8 mouse cellular contexts compared by ENCODE assay signal in genomic region chrX:20798797-20799147, GRCm38 (mm10). TPM values are rescaled to one million over a fixed set of nuclear protein-coding genes. Genes with fewer than 3 reads are reported as not detected.
A peak's percentile ranks its signal among the peaks of the same experiment; 100 is the strongest.
DNase-seq lines count a peak whose midpoint lies in the region; ATAC-seq lines count a peak whose summit lies in the region.

No protein-coding gene starts in this region.

- H3K4me3 ChIP-seq in kidney, embryonic 16.5 days (ENCODE audit: low read length): peak overlapping the region; percentile 50
- H3K4me3 ChIP-seq in embryonic facial prominence, embryonic 10.5 days: peak overlapping the region; percentile 60
- peak overlapping the region; percentile 42 for H3K4me3 ChIP-seq in hindbrain, embryonic 14.5 days (replicated peaks; ENCODE audit: low read length)
- H3K4me3 ChIP-seq in midbrain, embryonic 12.5 days: peak overlapping the region; percentile 49

- no peak for ATAC-seq in kidney, embryonic 16.5 days (ENCODE audit: low FRiP score, low TSS enrichment)
- peak; percentile 22; the same call in 1 of the 2 replicates for ATAC-seq in hindbrain, embryonic 14.5 days (ENCODE audit: low FRiP score)
- peak; percentile 38 for ATAC-seq in midbrain, embryonic 12.5 days (ENCODE audit: low FRiP score, low read depth)

- H3K4me2 ChIP-seq in kidney, embryonic 16.5 days (replicated peaks; ENCODE audit: low read depth, low read length): peak overlapping the region; percentile 54
- H3K4me2 ChIP-seq in hindbrain, embryonic 14.5 days (replicated peaks): peak overlapping the region; percentile 54
- peak overlapping the region; percentile 52 for H3K4me2 ChIP-seq in midbrain, embryonic 12.5 days (replicated peaks)

- H3K36me3 ChIP-seq in kidney, embryonic 16.5 days (ENCODE audit: insufficient read depth, low read length): no peaks in the 10 kb centered on the region
- 0 out of 2 replicates have a peak, but pooled peaks cover 3% of the 10 kb centered on the region for H3K36me3 ChIP-seq in embryonic facial prominence, embryonic 10.5 days (replicated peaks)
- H3K36me3 ChIP-seq in hindbrain, embryonic 14.5 days (replicated peaks; ENCODE audit: control insufficient read depth, insufficient read depth): no peaks in the 10 kb centered on the region
- no peaks in the 10 kb centered on the region for H3K36me3 ChIP-seq in midbrain, embryonic 12.5 days

- peak overlapping the region; percentile 77 for H3K9ac ChIP-seq in kidney, embryonic 16.5 days (replicated peaks; ENCODE audit: low read length)
- peak overlapping the region; percentile 77 for H3K9ac ChIP-seq in hindbrain, embryonic 14.5 days
- H3K9ac ChIP-seq in midbrain, embryonic 12.5 days (replicated peaks): peak overlapping the region; percentile 60; the same call in 1 of the 2 replicates

- H3K27ac ChIP-seq in kidney, embryonic 16.5 days (ENCODE audit: low read length): peak overlapping the region; percentile 93
- H3K27ac ChIP-seq in embryonic facial prominence, embryonic 10.5 days (replicated peaks): peak overlapping the region; percentile 88
- peak overlapping the region; percentile 96 for H3K27ac ChIP-seq in hindbrain, embryonic 14.5 days
- peak overlapping the region; percentile 90 for H3K27ac ChIP-seq in midbrain, embryonic 12.5 days (replicated peaks)

- H3K9me3 ChIP-seq in kidney, embryonic 16.5 days (ENCODE audit: low read length): no peaks in the 10 kb centered on the region
- no peaks in the 10 kb centered on the region for H3K9me3 ChIP-seq in embryonic facial prominence, embryonic 10.5 days
- H3K9me3 ChIP-seq in hindbrain, embryonic 14.5 days (ENCODE audit: control insufficient read depth, low read length): no peaks in the 10 kb centered on the region
- no peaks in the 10 kb centered on the region for H3K9me3 ChIP-seq in midbrain, embryonic 12.5 days

- DNase-seq in kidney, postnatal 14 days: no peak
- no peak for DNase-seq in embryonic facial prominence, embryonic 10.5 days (ENCODE audit: low spot score)
- no peak for DNase-seq in hindbrain, embryonic 14.5 days (ENCODE audit: low spot score)
- DNase-seq in ovary, adult 18-20 months (ENCODE audit: low spot score): no peak
- DNase-seq in right cerebral cortex, postnatal 4 days: no peak
- DNase-seq in gastrocnemius, postnatal 4 days (ENCODE audit: low spot score in 2 of 2): no peak

- H3K4me1 ChIP-seq in kidney, embryonic 16.5 days (ENCODE audit: insufficient read depth, low read length): no peaks in the 10 kb centered on the region
- no peaks in the 10 kb centered on the region for H3K4me1 ChIP-seq in embryonic facial prominence, embryonic 10.5 days
- H3K4me1 ChIP-seq in hindbrain, embryonic 14.5 days (replicated peaks; ENCODE audit: control insufficient read depth, insufficient read depth, low read length): no peaks in the 10 kb centered on the region
- no peaks in the 10 kb centered on the region for H3K4me1 ChIP-seq in midbrain, embryonic 12.5 days

- 27% methylated on average over 7 of the region's 7 CpGs for WGBS in kidney, embryonic 16.5 days
- WGBS in embryonic facial prominence, embryonic 10.5 days: 25% methylated on average over 7 of the region's 7 CpGs
- 20% methylated on average over 7 of the region's 7 CpGs for WGBS in hindbrain, embryonic 14.5 days
- 32% methylated on average over 7 of the region's 7 CpGs for WGBS in midbrain, embryonic 12.5 days

- H3K27me3 ChIP-seq in kidney, embryonic 16.5 days (ENCODE audit: insufficient read depth, low read length): no peaks in the 10 kb centered on the region
- no peaks in the 10 kb centered on the region for H3K27me3 ChIP-seq in embryonic facial prominence, embryonic 10.5 days (replicated peaks; ENCODE audit: low read depth, poor library complexity, severe bottlenecking)
- no peaks in the 10 kb centered on the region for H3K27me3 ChIP-seq in hindbrain, embryonic 14.5 days (ENCODE audit: control insufficient read depth, insufficient read depth, low read length)
- no peaks in the 10 kb centered on the region for H3K27me3 ChIP-seq in midbrain, embryonic 12.5 days

RNA-seq across cellular contexts. Expression of gene Araf, which starts 1.2 kb away (rescaled TPM):
- 124 and 143 TPM in 2 replicates for polyA plus RNA-seq in kidney, embryonic 16.5 days (2015; fragmentation: Nextera tagmentation; extraction: Ambion mirVana)
- polyA plus RNA-seq in embryonic facial prominence, embryonic 10.5 days (2016; fragmentation: Nextera tagmentation; extraction: Ambion mirVana): 95.1 and 99.9 TPM in 2 replicates
- polyA plus RNA-seq in hindbrain, embryonic 14.5 days (2014; fragmentation: Nextera tagmentation; extraction: Ambion mirVana): 340 and 353 TPM in 2 replicates
- polyA plus RNA-seq in midbrain, embryonic 12.5 days (2016; fragmentation: Nextera tagmentation; extraction: Ambion mirVana): 141 and 145 TPM in 2 replicates
- total RNA-seq in gastrocnemius, postnatal 4 days (2021): 10 to 100 TPM; 86.6 to 92.4 TPM
